Mouse (Mus musculus) MEL (cell line): ENCODE measurements around the gene Dlec1. TPM values are rescaled to one million over a fixed set of nuclear protein-coding genes. Genes with fewer than 3 reads are reported as not detected.
A peak's percentile ranks its signal among the peaks of the same experiment; 100 is the strongest.

Experiments used
- DNase-seq: peaks from one replicate; pipeline ENCODE4 v3.0.0; 2011; ENCODE audit warnings: low read depth, low spot score
- H3K27ac ChIP-seq: 2 replicates; pipeline ENCODE4 v1.5.1; 2012; ENCODE audit warnings: low read depth, mild to moderate bottlenecking, control low read depth, low read length, moderate library complexity; ENCODE audit not compliant: control insufficient read depth
- H3K27me3 ChIP-seq, 2 experiments: fragments of 150-350 bp in 1 of 2; sonication (generic) in 1 of 2; 2 replicates each; pipeline ENCODE4 v1.6.1; 2012; ENCODE audit warnings: low read length in 2 of 2, mild to moderate bottlenecking in 2 of 2, improper control_type of control experiment in 1 of 2, moderate library complexity in 1 of 2; ENCODE audit not compliant: insufficient read depth in 2 of 2, control insufficient read depth in 1 of 2
- H3K36me3 ChIP-seq, 2 experiments: 2 replicates each; pipeline ENCODE4 v1.6.1; 2012 to 2014; ENCODE audit warnings: low read length in 2 of 2, improper control_type of control experiment in 1 of 2, inconsistent platforms in 1 of 2, mild to moderate bottlenecking in 1 of 2; ENCODE audit not compliant: insufficient read depth in 2 of 2, control insufficient read depth in 1 of 2
- H3K4me1 ChIP-seq, 2 experiments: fragments of 150-350 bp in 1 of 2; sonication (generic) in 1 of 2; 2 replicates each; pipeline ENCODE4 v1.6.1; 2012; ENCODE audit warnings: low read length in 2 of 2, improper control_type of control experiment in 1 of 2, mild to moderate bottlenecking in 1 of 2; ENCODE audit not compliant: insufficient read depth in 2 of 2, control insufficient read depth in 1 of 2
- H3K4me3 ChIP-seq, 2 experiments: fragments of 150-350 bp in 1 of 2; sonication (generic) in 1 of 2; 2 replicates each; pipeline ENCODE4 v1.5.1; 2012; ENCODE audit warnings: low read depth in 2 of 2, low read length in 2 of 2, mild to moderate bottlenecking in 2 of 2, moderate library complexity in 2 of 2, control low read depth in 1 of 2, improper control_type of control experiment in 1 of 2; ENCODE audit not compliant: control insufficient read depth in 1 of 2, insufficient read depth in 1 of 2
- H3K79me2 ChIP-seq: 2 replicates; pipeline ENCODE4 v1.6.1; 2012; ENCODE audit warnings: mild to moderate bottlenecking, low read length, moderate library complexity; ENCODE audit not compliant: control insufficient read depth, poor library complexity, insufficient read depth
- H3K9ac ChIP-seq: 2 replicates; pipeline ENCODE4 v1.6.1; 2012; ENCODE audit warnings: low read depth, mild to moderate bottlenecking, control low read depth, low read length, moderate library complexity; ENCODE audit not compliant: control insufficient read depth, poor library complexity, severe bottlenecking
- H3K9me3 ChIP-seq: fragments of 150-350 bp; sonication (generic); replicated peaks from 2 replicates; pipeline ENCODE4 v1.6.1; 2012; ENCODE audit warnings: mild to moderate bottlenecking, low read length, improper control_type of control experiment, moderate library complexity; ENCODE audit not compliant: insufficient read depth
- BHLHE40 ChIP-seq: IDR thresholded peaks from 2 replicates; pipeline ENCODE4 v1.6.1; 2012; ENCODE audit warnings: low read depth, mild to moderate bottlenecking, inconsistent platforms, low read length, improper control_type of control experiment, borderline replicate concordance
- CHD1 ChIP-seq: IDR thresholded peaks from 2 replicates; pipeline ENCODE4 v1.6.1; 2012; ENCODE audit warnings: low read depth, mild to moderate bottlenecking, inconsistent platforms, low read length, improper control_type of control experiment
- EP300 ChIP-seq, 2 experiments: IDR thresholded peaks; 2 replicates each; pipeline ENCODE4 v1.6.1; 2011; ENCODE audit warnings: improper control_type of control experiment in 2 of 2, low read length in 2 of 2, low read depth in 1 of 2, mild to moderate bottlenecking in 1 of 2
- GATA1 ChIP-seq: IDR thresholded peaks from 2 replicates; pipeline ENCODE4 v1.6.1; 2011; ENCODE audit warnings: low read depth, low read length, improper control_type of control experiment
- HCFC1 ChIP-seq: IDR thresholded peaks from 2 replicates; pipeline ENCODE4 v1.6.1; 2012; ENCODE audit warnings: low read depth, mild to moderate bottlenecking, inconsistent platforms, low read length, improper control_type of control experiment, moderate library complexity
- MEF2A ChIP-seq: IDR thresholded peaks from 2 replicates; pipeline ENCODE4 v1.6.1; 2014; ENCODE audit warnings: low read depth, mild to moderate bottlenecking, inconsistent platforms, low read length, improper control_type of control experiment; ENCODE audit not compliant: poor library complexity, insufficient replicate concordance, severe bottlenecking; ENCODE audit errors: extremely low read depth
- MXI1 ChIP-seq: IDR thresholded peaks from 2 replicates; pipeline ENCODE4 v1.6.1; 2011; ENCODE audit warnings: mild to moderate bottlenecking, low read depth, low read length, improper control_type of control experiment
- NRF1 ChIP-seq: IDR thresholded peaks from 2 replicates; pipeline ENCODE4 v1.6.1; 2014; ENCODE audit warnings: low read depth, mild to moderate bottlenecking, inconsistent platforms, low read length, improper control_type of control experiment, moderate library complexity; ENCODE audit not compliant: poor library complexity, insufficient read depth, severe bottlenecking
- SIN3A ChIP-seq: IDR thresholded peaks from 2 replicates; pipeline ENCODE4 v1.6.1; 2012; ENCODE audit warnings: low read length, improper control_type of control experiment, inconsistent platforms
- TCF12 ChIP-seq: IDR thresholded peaks from 2 replicates; pipeline ENCODE4 v1.6.1; 2014; ENCODE audit warnings: low read depth, mild to moderate bottlenecking, inconsistent platforms, low read length, improper control_type of control experiment, moderate library complexity
- UBTF ChIP-seq: IDR thresholded peaks from 2 replicates; pipeline ENCODE4 v1.6.1; 2012; ENCODE audit warnings: low read depth, mild to moderate bottlenecking, inconsistent platforms, low read length, improper control_type of control experiment, moderate library complexity, borderline replicate concordance; ENCODE audit not compliant: insufficient read depth
- USF1 ChIP-seq: IDR thresholded peaks from 2 replicates; pipeline ENCODE4 v1.6.1; 2014; ENCODE audit warnings: low read depth, mild to moderate bottlenecking, inconsistent platforms, low read length, improper control_type of control experiment, moderate library complexity
- USF2 ChIP-seq, 2 experiments: IDR thresholded peaks; 2 replicates each; pipeline ENCODE4 v1.6.1; 2011 to 2012; ENCODE audit warnings: improper control_type of control experiment in 2 of 2, low read length in 2 of 2, borderline replicate concordance in 1 of 2, inconsistent platforms in 1 of 2, low read depth in 1 of 2, mild to moderate bottlenecking in 1 of 2; ENCODE audit not compliant: insufficient read depth in 1 of 2
- ZC3H11A ChIP-seq: IDR thresholded peaks from 2 replicates; pipeline ENCODE4 v1.6.1; 2012; ENCODE audit warnings: low read depth, mild to moderate bottlenecking, inconsistent platforms, low read length, improper control_type of control experiment
- polyA plus RNA-seq, 2 experiments: library from polyadenylated mRNA; stranded (reverse) in 1 of 2; unstranded in 1 of 2; fragments of >175 nt in 1 of 2; fragments of >200 nt in 1 of 2; gene quantifications; 2 replicates each; pipeline versions ENCODE4 v1.2.1 to v1.2.4; 2012; ENCODE audit warnings: low replicate concordance in 2 of 2, low read depth in 1 of 2; ENCODE audit not compliant: insufficient read length in 2 of 2, insufficient read depth in 1 of 2, missing spikeins in 1 of 2
- total RNA-seq: library from RNA; depleted of rRNA; stranded (reverse); fragments of 300-350 nt; gene quantifications from 2 replicates; pipeline ENCODE4 v1.2.3, GENCODE M21; 2012

The Dlec1 gene
- total and polyA plus RNA-seq, 3 experiments, result 0.22 TPM; not detected in 2

- Histone ChIP-seq H3K4me3 (peak overlapping the region; percentile 51 to 62), H3K9me3 (no peaks in the 10 kb centered on the region), H3K27ac (no peak overlapping the region), H3K9ac (0 out of 2 replicates have a peak overlapping the region, but pooled peaks have one; percentile 8), H3K36me3 (no peaks in the 10 kb centered on the region), H3K27me3 (no peaks in the 10 kb centered on the region), H3K4me1 (0 out of 4 replicates have a peak, but pooled peaks cover 0 to 5% of the 10 kb centered on the region in 2 experiments), H3K79me2 (no peaks in the 10 kb centered on the region)
- TF ChIP-seq NRF1 (no peak), CHD1 (no peak), MXI1 (no peak), ZC3H11A (no peak), BHLHE40 (no peak)
- peak; percentile 92 for DNase-seq
Observed at GRCm38 (mm10) chr9:119088148-119088801, 14.0 kb upstream of the Dlec1 start.

- H3K79me2 ChIP-seq, result no peaks in the 10 kb centered on the region
- H3K4me1 ChIP-seq, result 0 out of 4 replicates have a peak, but pooled peaks cover 0 to 5% of the 10 kb centered on the region in 2 experiments
- H3K27ac ChIP-seq, result no peak overlapping the region
- H3K4me3 ChIP-seq, result no peak overlapping the region
- H3K9ac ChIP-seq, result no peak overlapping the region
- no peaks in the 10 kb centered on the region for H3K36me3 ChIP-seq
- DNase-seq, result no peak
- TF ChIP-seq HCFC1, result no peak
- no peak for TF ChIP-seq MXI1
- TF ChIP-seq GATA1, result no peak
- TF ChIP-seq USF1, result no peak
- TF ChIP-seq USF2 (IDR thresholded peaks at IDR 0.05; ENCODE audit: borderline replicate concordance in 1 of 2, insufficient read depth in 1 of 2, low read depth in 1 of 2, low read length in 2 of 2), result no peak
- TF ChIP-seq MEF2A, result no peak
- no peak for TF ChIP-seq EP300 (IDR thresholded peaks at IDR 0.05; ENCODE audit: low read depth in 1 of 2, low read length in 2 of 2)
- no peak for TF ChIP-seq TCF12
- TF ChIP-seq UBTF, result no peak
- TF ChIP-seq SIN3A, result no peak
- no peaks in the 10 kb centered on the region for H3K27me3 ChIP-seq
- H3K9me3 ChIP-seq, result no peaks in the 10 kb centered on the region
Observed at GRCm38 (mm10) chr9:119089437-119089836, 12.8 kb upstream of the Dlec1 start.
